Mouse (Mus musculus) C2C12 (cell line): ENCODE measurements at regions not wholly inside any gene's neighbourhood (a gene's known extent, or its start where the extent isn't known, plus 50 kb on each side); places are given as distances from the start of the nearest gene placed in this dataset.

ENCODE experiments used
- CEBPB ChIP-seq: IDR thresholded peaks from one replicate; pipeline ENCODE4 v1.6.1; 2011; ENCODE audit warnings: low read depth, mild to moderate bottlenecking, control low read depth, moderate library complexity
- CTCF ChIP-seq: IDR thresholded peaks from one replicate; pipeline ENCODE4 v1.5.1; 2011; ENCODE audit not compliant: control insufficient read depth, insufficient read depth, insufficient read length
- FOSL1 ChIP-seq: IDR thresholded peaks from one replicate; pipeline ENCODE4 v1.8.0; 2011; ENCODE audit warnings: mild to moderate bottlenecking, low read length; ENCODE audit not compliant: poor library complexity, insufficient read depth, severe bottlenecking
- MAX ChIP-seq: IDR thresholded peaks from one replicate; pipeline ENCODE4 v1.6.1; 2011; ENCODE audit warnings: mild to moderate bottlenecking, control low read depth
- MYOG ChIP-seq: IDR thresholded peaks from one replicate; pipeline ENCODE4 v1.6.1; 2011; ENCODE audit not compliant: control insufficient read depth, insufficient read length; ENCODE audit errors: extremely low read depth
- USF1 ChIP-seq: IDR thresholded peaks from one replicate; pipeline ENCODE4 v1.6.1; 2011; ENCODE audit warnings: low read depth, mild to moderate bottlenecking, control low read depth, moderate library complexity

DNA sequence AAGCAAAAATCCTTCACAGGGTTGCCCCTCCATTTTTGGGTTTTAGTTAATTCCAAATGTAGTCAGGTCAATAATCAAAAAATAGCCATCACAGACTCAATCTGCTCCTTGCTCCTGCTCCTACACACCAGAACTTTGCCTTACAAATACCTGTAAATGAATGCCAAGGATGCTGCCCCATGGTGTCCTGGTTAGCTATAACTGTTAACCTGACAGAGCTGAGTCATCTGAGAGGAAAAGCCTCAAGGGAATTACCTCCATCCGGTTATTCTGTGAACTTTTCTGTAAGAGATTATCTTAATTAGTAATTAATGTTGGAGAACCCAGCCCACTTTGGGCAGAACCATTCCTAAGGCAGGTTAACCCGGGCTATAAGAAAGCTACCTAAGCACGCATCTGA is 325.4 kb upstream of the Castor2 start:
- no peak for TF ChIP-seq CTCF
- no peak for TF ChIP-seq CEBPB
- TF ChIP-seq USF1: no peak
- no peak for TF ChIP-seq FOSL1
- TF ChIP-seq MAX: no peak
- TF ChIP-seq MYOG: no peak
